Mouse (Mus musculus) MEL (cell line): ENCODE measurements at regions not wholly inside any gene's neighbourhood (a gene's known extent, or its start where the extent isn't known, plus 50 kb on each side); places are given as distances from the start of the nearest gene placed in this dataset.

Experiments
- CHD1 ChIP-seq: IDR thresholded peaks from 2 replicates; pipeline ENCODE4 v1.6.1; 2012; ENCODE audit warnings: low read depth, mild to moderate bottlenecking, inconsistent platforms, low read length, improper control_type of control experiment
- CHD2 ChIP-seq: IDR thresholded peaks from 2 replicates; pipeline ENCODE4 v1.6.1; 2011; ENCODE audit warnings: low read length, improper control_type of control experiment
- POLR2A ChIP-seq, 2 experiments: IDR thresholded peaks; 2 replicates each; pipeline ENCODE4 v1.6.1; 2011 to 2012; ENCODE audit warnings: low read length in 2 of 2, mild to moderate bottlenecking in 2 of 2, control low read depth in 1 of 2, improper control_type of control experiment in 1 of 2, low read depth in 1 of 2, moderate library complexity in 1 of 2; ENCODE audit not compliant: control insufficient read depth in 1 of 2, insufficient read depth in 1 of 2, poor library complexity in 1 of 2
- TBP ChIP-seq: IDR thresholded peaks from 2 replicates; pipeline ENCODE4 v1.8.0; 2011; ENCODE audit warnings: low read depth, low read length, improper control_type of control experiment
- UBTF ChIP-seq: IDR thresholded peaks from 2 replicates; pipeline ENCODE4 v1.6.1; 2012; ENCODE audit warnings: low read depth, mild to moderate bottlenecking, inconsistent platforms, low read length, improper control_type of control experiment, moderate library complexity, borderline replicate concordance; ENCODE audit not compliant: insufficient read depth

GRCm38 (mm10) chr10:6027551-6027950 is 105.4 kb upstream of the Rgs17 start:
- TF ChIP-seq UBTF (no peak), CHD2 (no peak), CHD1 (no peak), POLR2A (IDR thresholded peaks at IDR 0.05; ENCODE audit: control insufficient read depth in 1 of 2, insufficient read depth in 1 of 2, low read depth in 1 of 2, low read length in 2 of 2, poor library complexity in 1 of 2) (no peak), TBP (no peak)
